Comparison of ENCODE assay signal across 18 mouse cellular contexts in genomic region chr9:49590261-49590660, GRCm38 (mm10).
DNase-seq lines count a peak whose midpoint lies in the region; ATAC-seq and TF ChIP-seq lines count a peak whose summit lies in the region.
"Had no signal": no experiment of that assay in that cellular context is flagged by ENCODE, and none has a peak within 500 bp of the region (broad histone marks: within the 10 kb centered on the region; RNA-seq: fewer than 3 reads in every experiment).

No protein-coding gene starts in this region.

- 0 out of 2 replicates have a peak overlapping the region, but pooled peaks have one; percentile 9 for H3K27ac ChIP-seq in forebrain, postnatal 0 days (ENCODE audit: low read depth, low read length)
- no peak overlapping the region for H3K27ac ChIP-seq in forebrain, embryonic 12.5 days
- no peak overlapping the region for H3K27ac ChIP-seq in midbrain, embryonic 11.5 days (ENCODE audit: low read depth, low read length)
- H3K27ac ChIP-seq in midbrain, embryonic 10.5 days (replicated peaks) = no peak overlapping the region
- H3K27ac ChIP-seq in midbrain, embryonic 14.5 days (replicated peaks; ENCODE audit: low read depth, low read length) = peak overlapping the region; percentile 58
- H3K27ac ChIP-seq in stomach, postnatal 0 days (replicated peaks) = peak overlapping the region; percentile 20; the same call in 1 of the 2 replicates
- H3K27ac ChIP-seq: intestine, embryonic 15.5 days had no signal

- H3K4me3 ChIP-seq in forebrain, postnatal 0 days (ENCODE audit: low read depth, low read length) = no peak overlapping the region
- H3K4me3 ChIP-seq in forebrain, embryonic 12.5 days (replicated peaks) = no peak overlapping the region
- no peak overlapping the region for H3K4me3 ChIP-seq in midbrain, embryonic 11.5 days (ENCODE audit: low read depth, low read length)
- H3K4me3 ChIP-seq in midbrain, embryonic 10.5 days = no peak overlapping the region
- no peak overlapping the region for H3K4me3 ChIP-seq in midbrain, embryonic 14.5 days (replicated peaks; ENCODE audit: low read depth, low read length)
- H3K4me3 ChIP-seq in stomach, postnatal 0 days (ENCODE audit: low read depth, low read length) = no peak overlapping the region
- H3K4me3 ChIP-seq: erythroblast, embryonic 14.5 days; intestine, embryonic 15.5 days had no signal

- no peak overlapping the region for H3K9ac ChIP-seq in forebrain, postnatal 0 days
- no peak overlapping the region for H3K9ac ChIP-seq in forebrain, embryonic 12.5 days
- H3K9ac ChIP-seq in midbrain, embryonic 11.5 days (ENCODE audit: low read length) = no peak overlapping the region
- H3K9ac ChIP-seq in midbrain, embryonic 14.5 days (replicated peaks; ENCODE audit: low read length) = no peak overlapping the region
- no peak overlapping the region for H3K9ac ChIP-seq in stomach, postnatal 0 days (ENCODE audit: low read length)
- H3K9ac ChIP-seq: intestine, embryonic 15.5 days; liver, postnatal 0 days had no signal

- ATAC-seq in forebrain, postnatal 0 days = peak; percentile 23; the same call in 1 of the 2 replicates
- ATAC-seq in forebrain, embryonic 12.5 days (ENCODE audit: low FRiP score) = no peak
- ATAC-seq in midbrain, embryonic 11.5 days (ENCODE audit: low FRiP score) = no peak
- ATAC-seq in midbrain, embryonic 14.5 days (ENCODE audit: low FRiP score, low TSS enrichment) = no peak
- ATAC-seq in stomach, postnatal 0 days (ENCODE audit: low FRiP score, low TSS enrichment) = no peak
- ATAC-seq: intestine, embryonic 15.5 days; liver, postnatal 0 days had no signal

- WGBS in forebrain, postnatal 0 days = 18% methylated on average over 4 of the region's 4 CpGs
- WGBS in forebrain, embryonic 12.5 days = 25% methylated on average over 4 of the region's 4 CpGs
- WGBS in midbrain, embryonic 11.5 days = 56% methylated on average over 4 of the region's 4 CpGs
- WGBS in midbrain, embryonic 10.5 days = 66% methylated on average over 4 of the region's 4 CpGs
- WGBS in midbrain, embryonic 14.5 days = 38% methylated on average over 4 of the region's 4 CpGs
- 47% methylated on average over 4 of the region's 4 CpGs for WGBS in stomach, postnatal 0 days

- H3K27me3 ChIP-seq in forebrain, postnatal 0 days (ENCODE audit: insufficient read depth, low read length) = no peaks in the 10 kb centered on the region
- no peaks in the 10 kb centered on the region for H3K27me3 ChIP-seq in forebrain, embryonic 12.5 days
- H3K27me3 ChIP-seq in midbrain, embryonic 11.5 days (ENCODE audit: control insufficient read depth, insufficient read depth, low read length) = no peaks in the 10 kb centered on the region
- no peaks in the 10 kb centered on the region for H3K27me3 ChIP-seq in midbrain, embryonic 10.5 days (ENCODE audit: low read depth, poor library complexity, severe bottlenecking)
- H3K27me3 ChIP-seq in midbrain, embryonic 14.5 days (ENCODE audit: control insufficient read depth, insufficient read depth, low read length) = no peaks in the 10 kb centered on the region
- H3K27me3 ChIP-seq in stomach, postnatal 0 days (ENCODE audit: control insufficient read depth, insufficient read depth, low read length) = no peaks in the 10 kb centered on the region
- H3K27me3 ChIP-seq: intestine, embryonic 15.5 days had no signal

- no peaks in the 10 kb centered on the region for H3K36me3 ChIP-seq in forebrain, postnatal 0 days (ENCODE audit: insufficient read depth)
- no peaks in the 10 kb centered on the region for H3K36me3 ChIP-seq in forebrain, embryonic 12.5 days (replicated peaks)
- no peaks in the 10 kb centered on the region for H3K36me3 ChIP-seq in midbrain, embryonic 11.5 days (ENCODE audit: control insufficient read depth, insufficient read depth, low read length)
- no peaks in the 10 kb centered on the region for H3K36me3 ChIP-seq in midbrain, embryonic 10.5 days
- no peaks in the 10 kb centered on the region for H3K36me3 ChIP-seq in midbrain, embryonic 14.5 days (ENCODE audit: control insufficient read depth, insufficient read depth, low read length)
- no peaks in the 10 kb centered on the region for H3K36me3 ChIP-seq in stomach, postnatal 0 days (ENCODE audit: control insufficient read depth, insufficient read depth, low read length)
- H3K36me3 ChIP-seq: intestine, embryonic 15.5 days had no signal

- H3K4me1 ChIP-seq in forebrain, postnatal 0 days (ENCODE audit: insufficient read depth) = peaks cover 41% of the 10 kb centered on the region
- H3K4me1 ChIP-seq in forebrain, embryonic 12.5 days = peaks cover 47% of the 10 kb centered on the region
- H3K4me1 ChIP-seq in midbrain, embryonic 11.5 days (ENCODE audit: control insufficient read depth, insufficient read depth, low read length) = peaks cover 4% of the 10 kb centered on the region
- H3K4me1 ChIP-seq in midbrain, embryonic 10.5 days = peaks cover 21% of the 10 kb centered on the region
- H3K4me1 ChIP-seq in midbrain, embryonic 14.5 days (ENCODE audit: control insufficient read depth, insufficient read depth, low read length) = peaks cover 63% of the 10 kb centered on the region
- peaks cover 5% of the 10 kb centered on the region; the same call in 1 of the 2 replicates for H3K4me1 ChIP-seq in stomach, postnatal 0 days (replicated peaks; ENCODE audit: control insufficient read depth, insufficient read depth)

- no peak for TF ChIP-seq EP300 in stomach, postnatal 0 days (optimal IDR thresholded peaks at IDR 0.05)

- no peak for DNase-seq in forebrain, postnatal 0 days
- DNase-seq in midbrain, embryonic 11.5 days (ENCODE audit: low spot score, missing footprints) = peak; percentile 78
- no peak for DNase-seq in midbrain, embryonic 10.5 days (ENCODE audit: low spot score)
- peak; percentile 38 for DNase-seq in midbrain, embryonic 14.5 days
- DNase-seq in stomach, postnatal 0 days (ENCODE audit: low spot score) = no peak
- no peak for DNase-seq in thymus, postnatal 25 days
- DNase-seq in adrenal gland, adult 18-20 months (ENCODE audit: low spot score in 2 of 2) = no peak
- DNase-seq: adrenal gland, postnatal 36 days; cerebellum, adult 9-11 months; gastrocnemius, postnatal 14 days; layer of hippocampus, postnatal 36 days; liver; liver, postnatal 0 days; thymus, adult 2 months had no signal

- no peaks in the 10 kb centered on the region for H3K9me3 ChIP-seq in forebrain, postnatal 0 days (ENCODE audit: low read length)
- no peaks in the 10 kb centered on the region for H3K9me3 ChIP-seq in forebrain, embryonic 12.5 days
- H3K9me3 ChIP-seq in midbrain, embryonic 11.5 days (ENCODE audit: control insufficient read depth, low read length) = no peaks in the 10 kb centered on the region
- no peaks in the 10 kb centered on the region for H3K9me3 ChIP-seq in midbrain, embryonic 10.5 days (replicated peaks)
- H3K9me3 ChIP-seq in midbrain, embryonic 14.5 days (ENCODE audit: control insufficient read depth, low read length) = no peaks in the 10 kb centered on the region
- H3K9me3 ChIP-seq in stomach, postnatal 0 days (ENCODE audit: control insufficient read depth, low read length) = no peaks in the 10 kb centered on the region
- H3K9me3 ChIP-seq: intestine, embryonic 15.5 days had no signal

- no peak overlapping the region for H3K4me2 ChIP-seq in forebrain, postnatal 0 days (ENCODE audit: low read depth)
- H3K4me2 ChIP-seq in forebrain, embryonic 12.5 days = no peak overlapping the region
- H3K4me2 ChIP-seq in midbrain, embryonic 11.5 days = no peak overlapping the region
- H3K4me2 ChIP-seq in midbrain, embryonic 14.5 days (ENCODE audit: low read length) = no peak overlapping the region
- no peak overlapping the region for H3K4me2 ChIP-seq in stomach, postnatal 0 days (replicated peaks; ENCODE audit: low read depth)
- H3K4me2 ChIP-seq: heart, embryonic 11.5 days; intestine, embryonic 15.5 days had no signal

- no peak for TF ChIP-seq CTCF in forebrain, postnatal 0 days (IDR thresholded peaks at IDR 0.05; ENCODE audit: low read depth)
- no peak for TF ChIP-seq CTCF in stomach, postnatal 0 days (IDR thresholded peaks at IDR 0.05; ENCODE audit: low read depth)

Comparison
In these comparisons a context has a peak if more than half of its experiments do, and no peak if none do; other contexts are left out.
1. DNase-seq: peak in midbrain, embryonic 11.5 days (single experiment) and midbrain, embryonic 14.5 days (single experiment); none in forebrain, postnatal 0 days (single experiment), midbrain, embryonic 10.5 days (single experiment), stomach, postnatal 0 days (single experiment), thymus, postnatal 25 days (single experiment) and adrenal gland, adult 18-20 months (0 of 2).
2. H3K27ac ChIP-seq: peak in forebrain, postnatal 0 days (single experiment), midbrain, embryonic 14.5 days (single experiment) and stomach, postnatal 0 days (single experiment); none in forebrain, embryonic 12.5 days (single experiment), midbrain, embryonic 11.5 days (single experiment) and midbrain, embryonic 10.5 days (single experiment).